Mouse (Mus musculus) liver, postnatal 0 days (tissue): ENCODE results near the gene Drd3. TPM values are rescaled to one million over a fixed set of nuclear protein-coding genes. Genes with fewer than 3 reads are reported as not detected.

Source experiments
- ATAC-seq: fragments of 200-750 bp; cut with Nextera tagmentation; 2 replicates; pipeline ENCODE4 v1.8.0; 2017; ENCODE audit warnings: mild to moderate bottlenecking, moderate library complexity
- DNase-seq: peaks from one replicate; pipeline ENCODE4 v3.0.0-alpha.2; 2016
- H3K27ac ChIP-seq: fragments of 300-500 bp; sonication (generic); 2 replicates; pipeline ENCODE4 v1.5.1; 2014; ENCODE audit warnings: antibody characterized with exemption, moderate library complexity, mild to moderate bottlenecking, low read depth
- H3K27me3 ChIP-seq: fragments of 300-500 bp; sonication (generic); 2 replicates; pipeline ENCODE4 v1.6.1; 2014; ENCODE audit warnings: low read length, control low read depth, mixed read lengths; ENCODE audit not compliant: insufficient read depth
- H3K36me3 ChIP-seq: fragments of 300-500 bp; sonication (generic); replicated peaks from 2 replicates; pipeline ENCODE4 v1.6.1; 2014; ENCODE audit warnings: mild to moderate bottlenecking, control low read depth, low read length, moderate library complexity, mixed read lengths; ENCODE audit not compliant: insufficient read depth
- H3K4me1 ChIP-seq: fragments of 300-500 bp; sonication (generic); 2 replicates; pipeline ENCODE4 v1.6.1; 2014; ENCODE audit warnings: antibody characterized with exemption, mild to moderate bottlenecking, control low read depth; ENCODE audit not compliant: insufficient read depth
- H3K4me2 ChIP-seq: fragments of 300-500 bp; sonication (generic); 2 replicates; pipeline ENCODE4 v1.6.1; 2014; ENCODE audit warnings: low read depth, mild to moderate bottlenecking, low read length, moderate library complexity, mixed read lengths
- H3K4me3 ChIP-seq: fragments of 300-500 bp; sonication (generic); 2 replicates; pipeline ENCODE4 v1.5.1; 2014; ENCODE audit warnings: low read depth, low read length
- H3K9ac ChIP-seq: fragments of 300-500 bp; sonication (generic); replicated peaks from 2 replicates; pipeline ENCODE4 v1.6.1; 2014; ENCODE audit warnings: mild to moderate bottlenecking, moderate library complexity
- H3K9me3 ChIP-seq: fragments of 300-500 bp; sonication (generic); 2 replicates; pipeline ENCODE4 v1.6.1; 2016; ENCODE audit warnings: mild to moderate bottlenecking, control low read depth, low read length, mixed read lengths
- CTCF ChIP-seq: sonication (generic); IDR thresholded peaks from 2 replicates; pipeline ENCODE4 v1.5.1; 2016; ENCODE audit warnings: antibody characterized with exemption, low read depth
- EP300 ChIP-seq: IDR thresholded peaks from 2 replicates; pipeline ENCODE4 v1.6.1; 2016; ENCODE audit warnings: antibody characterized with exemption, low read depth, mild to moderate bottlenecking
- WGBS: fragments of 180-500 bp; shearing (Covaris S2); extraction: QIAGEN DNeasy Blood & Tissue Kit; methylation state at CpG from one replicate; pipeline ENCODE4 v1.1.7; 2014; ENCODE audit not compliant: insufficient replicate concordance; 5-methylcytosine and 5-hydroxymethylcytosine counted together
- polyA plus RNA-seq: library from polyadenylated mRNA; unstranded; fragments of >200 nt; fragmentation: Nextera tagmentation; extraction: Ambion mirVana; gene quantifications from 2 replicates; pipeline ENCODE4 v1.2.1, GENCODE M21; 2015

Drd3 gene
- polyA plus RNA-seq, 1 experiment from 2014 or later, result not detected

GRCm38 (mm10) chr16:43807048-43807447 is 53.2 kb downstream of the Drd3 start:
- TF ChIP-seq CTCF (no peak), EP300 (no peak)
- Histone ChIP-seq H3K9ac (no peak overlapping the region), H3K4me3 (no peak overlapping the region), H3K4me2 (no peak overlapping the region), H3K4me1 (no peaks in the 10 kb centered on the region), H3K36me3 (no peaks in the 10 kb centered on the region), H3K27me3 (no peaks in the 10 kb centered on the region), H3K9me3 (no peaks in the 10 kb centered on the region), H3K27ac (no peak overlapping the region)
- 54% methylated on average over 16 of the region's 16 CpGs for WGBS
- no peak for ATAC-seq
- no peak for DNase-seq

GRCm38 (mm10) chr16:43809429-43809828 is 55.6 kb downstream of the Drd3 start:
- no peak for ATAC-seq
- no peak for TF ChIP-seq EP300
- TF ChIP-seq CTCF, result no peak
- WGBS, result 90% methylated on average over 2 of the region's 2 CpGs
- Histone ChIP-seq H3K27me3 (no peaks in the 10 kb centered on the region), H3K4me1 (no peaks in the 10 kb centered on the region), H3K9me3 (no peaks in the 10 kb centered on the region), H3K9ac (no peak overlapping the region), H3K27ac (no peak overlapping the region), H3K4me3 (no peak overlapping the region), H3K36me3 (no peaks in the 10 kb centered on the region), H3K4me2 (no peak overlapping the region)
- DNase-seq, result no peak

GRCm38 (mm10) chr16:43811402-43811801 is 57.6 kb downstream of the Drd3 start:
- Histone ChIP-seq H3K4me3 (no peak overlapping the region), H3K4me2 (no peak overlapping the region), H3K9me3 (no peaks in the 10 kb centered on the region), H3K27ac (no peak overlapping the region), H3K9ac (no peak overlapping the region), H3K4me1 (no peaks in the 10 kb centered on the region), H3K36me3 (no peaks in the 10 kb centered on the region), H3K27me3 (no peaks in the 10 kb centered on the region)
- TF ChIP-seq CTCF (no peak), EP300 (no peak)
- 45% methylated on average over 1 of the region's 1 CpGs for WGBS
- DNase-seq, result no peak
- ATAC-seq, result no peak

GRCm38 (mm10) chr16:43814644-43815043 is 60.8 kb downstream of the Drd3 start:
- Histone ChIP-seq H3K4me2 (no peak overlapping the region), H3K9ac (no peak overlapping the region), H3K9me3 (no peaks in the 10 kb centered on the region), H3K4me1 (no peaks in the 10 kb centered on the region), H3K27me3 (no peaks in the 10 kb centered on the region), H3K27ac (no peak overlapping the region), H3K36me3 (no peaks in the 10 kb centered on the region), H3K4me3 (no peak overlapping the region)
- DNase-seq (no peak), ATAC-seq (no peak)
- TF ChIP-seq EP300 (no peak), CTCF (no peak)
- WGBS, result 62% methylated on average over 4 of the region's 4 CpGs

GRCm38 (mm10) chr16:43816321-43816720 is 62.5 kb downstream of the Drd3 start:
- DNase-seq (no peak), ATAC-seq (no peak)
- TF ChIP-seq EP300, result no peak
- Histone ChIP-seq H3K36me3 (no peaks in the 10 kb centered on the region), H3K27ac (no peak overlapping the region), H3K4me1 (no peaks in the 10 kb centered on the region), H3K9me3 (no peaks in the 10 kb centered on the region), H3K9ac (no peak overlapping the region), H3K27me3 (no peaks in the 10 kb centered on the region), H3K4me2 (no peak overlapping the region), H3K4me3 (no peak overlapping the region)
- 70% methylated on average over 5 of the region's 5 CpGs for WGBS

- no peak for TF ChIP-seq CTCF
- TF ChIP-seq EP300, result no peak
- no peak overlapping the region for H3K9ac ChIP-seq
- 87% methylated on average over 6 of the region's 6 CpGs for WGBS
- no peak overlapping the region for H3K27ac ChIP-seq
- no peak for ATAC-seq
- DNase-seq, result no peak
- H3K27me3 ChIP-seq, result no peaks in the 10 kb centered on the region
- H3K4me2 ChIP-seq, result no peak overlapping the region
- H3K4me3 ChIP-seq, result no peak overlapping the region
- H3K9me3 ChIP-seq, result no peaks in the 10 kb centered on the region
- H3K36me3 ChIP-seq, result no peaks in the 10 kb centered on the region
- H3K4me1 ChIP-seq, result no peaks in the 10 kb centered on the region
These were observed 64.6 kb downstream of the Drd3 start for GRCm38 (mm10) chr16:43818404-43818803.

- ATAC-seq (no peak), DNase-seq (no peak)
- no peak overlapping the region for H3K27ac ChIP-seq
- no peak overlapping the region for H3K4me3 ChIP-seq
- WGBS, result 67% methylated on average over 3 of the region's 3 CpGs
- no peaks in the 10 kb centered on the region for H3K4me1 ChIP-seq
- H3K4me2 ChIP-seq, result no peak overlapping the region
- no peaks in the 10 kb centered on the region for H3K27me3 ChIP-seq
- no peak overlapping the region for H3K9ac ChIP-seq
- H3K36me3 ChIP-seq, result no peaks in the 10 kb centered on the region
- no peaks in the 10 kb centered on the region for H3K9me3 ChIP-seq
- TF ChIP-seq EP300 (no peak), CTCF (no peak)
These were observed 73.7 kb downstream of the Drd3 start for GRCm38 (mm10) chr16:43827492-43827891.
